Mouse (Mus musculus): ENCODE data around the gene Tmem143. TPM values are rescaled to one million over a fixed set of nuclear protein-coding genes. Genes with fewer than 3 reads are reported as not detected.

The Tmem143 gene
- polyA plus RNA-seq, 1 experiment from 2014 or later, result 3.9 TPM

- Histone ChIP-seq H3K9me3 (ENCODE audit: low read length) (no peaks in the 10 kb centered on the region), H3K4me1 (ENCODE audit: insufficient read depth, low read depth, low read length) (peaks cover 13% of the 10 kb centered on the region; the same call in 1 of the 2 replicates), H3K4me2 (replicated peaks; ENCODE audit: low read depth, low read length) (no peak overlapping the region), H3K36me3 (ENCODE audit: insufficient read depth, low read length) (no peaks in the 10 kb centered on the region), H3K9ac (replicated peaks; ENCODE audit: low read depth) (no peak overlapping the region), H3K27me3 (replicated peaks; ENCODE audit: insufficient read depth, low read length) (peaks cover 13% of the 10 kb centered on the region; the same call in 1 of the 2 replicates), H3K27ac (ENCODE audit: low read length) (no peak overlapping the region), H3K4me3 (ENCODE audit: low read depth, low read length) (no peak overlapping the region)
- DNase-seq (ENCODE audit: low spot score) (peak; percentile 61), ATAC-seq (peak; percentile 78)
- TF ChIP-seq CTCF (IDR thresholded peaks at IDR 0.05), result no peak
- TF ChIP-seq EP300 (IDR thresholded peaks at IDR 0.05), result no peak
- WGBS, result 24% methylated on average over 4 of the region's 4 CpGs
These were observed 37.7 kb upstream of the Tmem143 start for GRCm38 (mm10) chr7:45859008-45859407.

- no peak overlapping the region for H3K9ac ChIP-seq (replicated peaks; ENCODE audit: low read depth)
- H3K9me3 ChIP-seq (ENCODE audit: low read length), result no peaks in the 10 kb centered on the region
- H3K27ac ChIP-seq (ENCODE audit: low read length), result no peak overlapping the region
- DNase-seq (ENCODE audit: low spot score), result no peak
- peaks cover 3% of the 10 kb centered on the region; the same call in 1 of the 2 replicates for H3K4me1 ChIP-seq (ENCODE audit: insufficient read depth, low read depth, low read length)
- no peaks in the 10 kb centered on the region for H3K36me3 ChIP-seq (ENCODE audit: insufficient read depth, low read length)
- H3K4me3 ChIP-seq (ENCODE audit: low read depth, low read length), result no peak overlapping the region
- no peak for ATAC-seq
- 0 out of 2 replicates have a peak, but pooled peaks cover 5% of the 10 kb centered on the region for H3K27me3 ChIP-seq (replicated peaks; ENCODE audit: insufficient read depth, low read length)
- WGBS, result 85% methylated on average over 7 of the region's 7 CpGs
- H3K4me2 ChIP-seq (replicated peaks; ENCODE audit: low read depth, low read length), result no peak overlapping the region
- no peak for TF ChIP-seq EP300 (IDR thresholded peaks at IDR 0.05)
- no peak for TF ChIP-seq CTCF (IDR thresholded peaks at IDR 0.05)
These were observed 33.9 kb upstream of the Tmem143 start for GRCm38 (mm10) chr7:45862804-45863203.

- Histone ChIP-seq H3K36me3 (ENCODE audit: insufficient read depth, low read length) (no peaks in the 10 kb centered on the region), H3K4me2 (replicated peaks; ENCODE audit: low read depth, low read length) (no peak overlapping the region), H3K27ac (ENCODE audit: low read length) (no peak overlapping the region), H3K9ac (replicated peaks; ENCODE audit: low read depth) (no peak overlapping the region), H3K4me1 (ENCODE audit: insufficient read depth, low read depth, low read length) (no peaks in the 10 kb centered on the region), H3K4me3 (ENCODE audit: low read depth, low read length) (no peak overlapping the region), H3K9me3 (ENCODE audit: low read length) (no peaks in the 10 kb centered on the region), H3K27me3 (replicated peaks; ENCODE audit: insufficient read depth, low read length) (0 out of 2 replicates have a peak, but pooled peaks cover 10% of the 10 kb centered on the region)
- ATAC-seq (no peak), DNase-seq (ENCODE audit: low spot score) (no peak)
- 54% methylated on average over 3 of the region's 3 CpGs for WGBS
- TF ChIP-seq CTCF (IDR thresholded peaks at IDR 0.05) (no peak), EP300 (IDR thresholded peaks at IDR 0.05) (no peak)
These were observed 32.3 kb upstream of the Tmem143 start for GRCm38 (mm10) chr7:45864435-45864834.

- Histone ChIP-seq H3K4me2 (replicated peaks; ENCODE audit: low read depth, low read length) (peak overlapping the region; percentile 94), H3K9me3 (ENCODE audit: low read length) (no peaks in the 10 kb centered on the region), H3K4me1 (ENCODE audit: insufficient read depth, low read depth, low read length) (peaks cover 5% of the 10 kb centered on the region), H3K27me3 (replicated peaks; ENCODE audit: insufficient read depth, low read length) (peaks cover 26% of the 10 kb centered on the region; the same call in 1 of the 2 replicates), H3K9ac (replicated peaks; ENCODE audit: low read depth) (peak overlapping the region; percentile 44), H3K27ac (ENCODE audit: low read length) (peak overlapping the region; percentile 75; the same call in 1 of the 2 replicates), H3K36me3 (ENCODE audit: insufficient read depth, low read length) (no peaks in the 10 kb centered on the region), H3K4me3 (ENCODE audit: low read depth, low read length) (peak overlapping the region; percentile 73)
- ATAC-seq, result peak; percentile 93
- peak; percentile 96 for DNase-seq (ENCODE audit: low spot score)
- TF ChIP-seq EP300 (IDR thresholded peaks at IDR 0.05) (no peak), CTCF (IDR thresholded peaks at IDR 0.05) (no peak)
- WGBS, result under 1% methylated on average over 82 of the region's 117 CpGs
These were observed 30.5 kb upstream of the Tmem143 start for GRCm38 (mm10) chr7:45865925-45866910.

GRCm38 (mm10) chr7:45867871-45868270, 28.9 kb upstream of the Tmem143 start:
- Histone ChIP-seq H3K36me3 (ENCODE audit: insufficient read depth, low read length) (no peaks in the 10 kb centered on the region), H3K4me1 (ENCODE audit: insufficient read depth, low read depth, low read length) (peaks cover 5% of the 10 kb centered on the region), H3K27me3 (replicated peaks; ENCODE audit: insufficient read depth, low read length) (peaks cover 27% of the 10 kb centered on the region; the same call in 1 of the 2 replicates), H3K4me2 (replicated peaks; ENCODE audit: low read depth, low read length) (no peak overlapping the region), H3K9ac (replicated peaks; ENCODE audit: low read depth) (no peak overlapping the region), H3K9me3 (ENCODE audit: low read length) (no peaks in the 10 kb centered on the region), H3K4me3 (ENCODE audit: low read depth, low read length) (no peak overlapping the region), H3K27ac (ENCODE audit: low read length) (no peak overlapping the region)
- 22% methylated on average over 2 of the region's 2 CpGs for WGBS
- TF ChIP-seq EP300 (IDR thresholded peaks at IDR 0.05) (no peak), CTCF (IDR thresholded peaks at IDR 0.05) (no peak)
- ATAC-seq (no peak), DNase-seq (ENCODE audit: low spot score) (no peak)

GRCm38 (mm10) chr7:45869107-45869670, 27.6 kb upstream of the Tmem143 start:
- Histone ChIP-seq H3K4me2 (replicated peaks; ENCODE audit: low read depth, low read length) (no peak overlapping the region), H3K9ac (replicated peaks; ENCODE audit: low read depth) (no peak overlapping the region), H3K4me1 (ENCODE audit: insufficient read depth, low read depth, low read length) (peaks cover 9% of the 10 kb centered on the region), H3K36me3 (ENCODE audit: insufficient read depth, low read length) (no peaks in the 10 kb centered on the region), H3K9me3 (ENCODE audit: low read length) (no peaks in the 10 kb centered on the region), H3K27me3 (replicated peaks; ENCODE audit: insufficient read depth, low read length) (peaks cover 27% of the 10 kb centered on the region; the same call in 1 of the 2 replicates), H3K4me3 (ENCODE audit: low read depth, low read length) (no peak overlapping the region), H3K27ac (ENCODE audit: low read length) (no peak overlapping the region)
- DNase-seq (ENCODE audit: low spot score) (no peak), ATAC-seq (no peak)
- WGBS, result 23% methylated on average over 8 of the region's 8 CpGs
- TF ChIP-seq CTCF (IDR thresholded peaks at IDR 0.05) (no peak), EP300 (IDR thresholded peaks at IDR 0.05) (no peak)
